Mouse (Mus musculus) kidney, embryonic 16.5 days (tissue): Measurements from ENCODE around the gene Gba. TPM values are rescaled to one million over a fixed set of nuclear protein-coding genes. Genes with fewer than 3 reads are reported as not detected.
A peak's percentile ranks its signal among the peaks of the same experiment; 100 is the strongest.
"Not testable (repeated sequence)": the region's sequence is repeated elsewhere in the genome, so short reads cannot be mapped to it uniquely, and the experiment has no call there.

Experiments
- ATAC-seq: fragments of 200-750 bp; cut with Nextera tagmentation; 2 replicates; pipeline ENCODE4 v1.8.0; 2017; ENCODE audit warnings: moderate TSS enrichment; ENCODE audit not compliant: low FRiP score, low TSS enrichment
- H3K27ac ChIP-seq: fragments of 300-500 bp; sonication (generic); 2 replicates; pipeline ENCODE4 v1.5.1; 2014; ENCODE audit warnings: low read length
- H3K27me3 ChIP-seq: fragments of 300-500 bp; sonication (generic); 2 replicates; pipeline ENCODE4 v1.6.1; 2014; ENCODE audit warnings: low read length, control low read depth, mixed read lengths; ENCODE audit not compliant: insufficient read depth
- H3K36me3 ChIP-seq: fragments of 300-500 bp; sonication (generic); 2 replicates; pipeline ENCODE4 v1.6.1; 2014; ENCODE audit warnings: low read length, control low read depth, mixed read lengths; ENCODE audit not compliant: insufficient read depth
- H3K4me1 ChIP-seq: fragments of 300-500 bp; sonication (generic); 2 replicates; pipeline ENCODE4 v1.6.1; 2014; ENCODE audit warnings: low read length, control low read depth, mixed read lengths; ENCODE audit not compliant: insufficient read depth
- H3K4me2 ChIP-seq: fragments of 300-500 bp; sonication (generic); replicated peaks from 2 replicates; pipeline ENCODE4 v1.6.1; 2014; ENCODE audit warnings: low read depth, low read length
- H3K4me3 ChIP-seq: fragments of 300-500 bp; sonication (generic); 2 replicates; pipeline ENCODE4 v1.5.1; 2014; ENCODE audit warnings: mild to moderate bottlenecking, low read length
- H3K9ac ChIP-seq: fragments of 300-500 bp; sonication (generic); replicated peaks from 2 replicates; pipeline ENCODE4 v1.6.1; 2014; ENCODE audit warnings: low read length
- H3K9me3 ChIP-seq: fragments of 300-500 bp; sonication (generic); 2 replicates; pipeline ENCODE4 v1.6.1; 2016; ENCODE audit warnings: low read length, control low read depth
- WGBS: fragments of 180-500 bp; shearing (Covaris S2); extraction: QIAGEN DNeasy Blood & Tissue Kit; methylation state at CpG from one replicate; pipeline ENCODE4 v1.1.7; 2014; 5-methylcytosine and 5-hydroxymethylcytosine counted together
- polyA plus RNA-seq: library from polyadenylated mRNA; unstranded; fragments of >200 nt; fragmentation: Nextera tagmentation; extraction: Ambion mirVana; gene quantifications from 2 replicates; pipeline ENCODE4 v1.2.1, GENCODE M21; 2015

The Gba gene
- polyA plus RNA-seq, 1 experiment from 2014 or later = 54.9 TPM

DNA sequence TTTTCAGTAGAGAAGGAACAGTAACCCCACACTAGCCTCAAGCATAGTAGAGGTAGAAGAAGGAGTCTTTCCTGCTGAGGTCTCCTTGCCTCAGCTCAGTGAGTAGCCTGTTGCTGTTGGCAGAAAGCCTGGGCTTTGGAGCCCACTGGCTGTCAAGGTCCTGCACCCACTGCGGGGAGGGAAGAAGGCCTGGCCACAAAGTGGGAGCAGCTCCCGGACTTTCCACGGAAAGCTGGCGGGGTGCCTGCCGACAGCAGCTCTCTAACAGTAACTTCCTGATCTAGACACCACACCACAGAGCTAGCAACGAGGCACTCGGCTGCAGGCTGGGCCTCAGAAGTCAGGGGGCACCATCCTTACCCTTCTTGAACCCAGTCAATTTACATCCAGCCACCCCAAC, 8.0 kb downstream of the Gba start:
- no peak overlapping the region for H3K4me2 ChIP-seq
- H3K27ac ChIP-seq = no peak overlapping the region
- no peaks in the 10 kb centered on the region for H3K27me3 ChIP-seq
- no peaks in the 10 kb centered on the region for H3K9me3 ChIP-seq
- peaks cover 40% of the 10 kb centered on the region for H3K36me3 ChIP-seq
- no peak for ATAC-seq
- H3K4me1 ChIP-seq = peaks cover 32% of the 10 kb centered on the region
- H3K4me3 ChIP-seq = no peak overlapping the region
- WGBS = 55% methylated on average over 7 of the region's 7 CpGs
- H3K9ac ChIP-seq = no peak overlapping the region

- peak overlapping the region; percentile 90 for H3K4me3 ChIP-seq
- H3K9ac ChIP-seq = peak overlapping the region; percentile 83
- H3K9me3 ChIP-seq = no peaks in the 10 kb centered on the region
- WGBS = under 1% methylated on average over 69 of the region's 69 CpGs
- peak overlapping the region; percentile 95 for H3K27ac ChIP-seq
- peak overlapping the region; percentile 84 for H3K4me2 ChIP-seq
- H3K4me1 ChIP-seq = peaks cover 33% of the 10 kb centered on the region
- H3K27me3 ChIP-seq = no peaks in the 10 kb centered on the region
- peak; percentile 92 for ATAC-seq
- H3K36me3 ChIP-seq = peaks cover 12% of the 10 kb centered on the region
Measured at GRCm38 (mm10) chr3:89213803-89214530, 11.2 kb downstream of the Gba start.

GRCm38 (mm10) chr3:89214681-89215411, 12.1 kb downstream of the Gba start, which contains the start of gene Thbs3:
Gene Thbs3, plus strand, starts transcription at chr3:89215180.
- H3K9ac ChIP-seq = peak within 1 kb of the TSS; percentile 83
- 1% methylated on average over 19 of the region's 19 CpGs for WGBS
- H3K27ac ChIP-seq = peak within 1 kb of the TSS; percentile 95
- ATAC-seq = no peak
- H3K9me3 ChIP-seq = no peaks in the 10 kb centered on the region
- H3K36me3 ChIP-seq = peaks cover 4% of the 10 kb centered on the region; the same call in 1 of the 2 replicates
- H3K4me3 ChIP-seq = peak within 1 kb of the TSS; percentile 90
- peaks cover 33% of the 10 kb centered on the region for H3K4me1 ChIP-seq
- peak within 1 kb of the TSS; percentile 84 for H3K4me2 ChIP-seq
- no peaks in the 10 kb centered on the region for H3K27me3 ChIP-seq

GRCm38 (mm10) chr3:89215853-89216252, 13.1 kb downstream of the Gba start:
- H3K27me3 ChIP-seq = no peaks in the 10 kb centered on the region
- H3K4me1 ChIP-seq = peaks cover 28% of the 10 kb centered on the region
- peak overlapping the region; percentile 83 for H3K9ac ChIP-seq
- peak; percentile 21; the same call in 1 of the 2 replicates for ATAC-seq
- H3K4me3 ChIP-seq = peak overlapping the region; percentile 90
- no peaks in the 10 kb centered on the region for H3K9me3 ChIP-seq
- H3K36me3 ChIP-seq = no peaks in the 10 kb centered on the region
- WGBS = 0% methylated on average over 6 of the region's 6 CpGs
- H3K27ac ChIP-seq = no peak overlapping the region
- H3K4me2 ChIP-seq = peak overlapping the region; percentile 84

- H3K27ac ChIP-seq, H3K4me2 ChIP-seq, H3K9me3 ChIP-seq, H3K9ac ChIP-seq, ATAC-seq, H3K27me3 ChIP-seq, H3K36me3 ChIP-seq, H3K4me3 ChIP-seq: not testable (repeated sequence)
- WGBS = 80% methylated on average over 7 of the region's 7 CpGs
- H3K4me1 ChIP-seq = peaks cover 26% of the 10 kb centered on the region
Measured at GRCm38 (mm10) chr3:89216407-89216806, 13.7 kb downstream of the Gba start.

DNA sequence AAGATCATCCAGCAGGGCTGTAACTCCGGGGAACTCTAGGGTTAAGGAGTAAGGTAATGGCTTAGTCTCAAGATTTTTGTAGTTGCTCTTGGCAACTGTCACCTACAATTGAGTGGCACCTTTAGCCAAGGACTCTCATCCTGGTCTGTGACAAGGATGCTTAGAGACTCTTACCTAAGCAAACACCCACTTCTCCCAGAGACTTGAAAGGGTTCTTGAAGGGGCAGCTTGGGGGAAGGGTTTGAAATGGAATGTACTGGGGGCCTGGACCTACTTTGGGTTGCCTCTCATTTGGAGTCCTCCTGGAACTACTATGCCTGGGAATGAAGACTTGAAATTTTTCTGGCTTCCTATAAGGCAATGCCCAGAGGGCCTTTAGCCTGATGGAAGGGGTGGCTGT, 15.5 kb downstream of the Gba start:
- 76% methylated on average over 1 of the region's 1 CpGs for WGBS
- Histone ChIP-seq H3K4me1 (peaks cover 17% of the 10 kb centered on the region), H3K27ac (no peak overlapping the region), H3K27me3 (no peaks in the 10 kb centered on the region), H3K9me3 (no peaks in the 10 kb centered on the region), H3K4me3 (no peak overlapping the region), H3K36me3 (no peaks in the 10 kb centered on the region), H3K9ac (no peak overlapping the region), H3K4me2 (no peak overlapping the region)
- no peak for ATAC-seq

- Histone ChIP-seq H3K27ac (no peak overlapping the region), H3K9ac (peak overlapping the region; percentile 44; the same call in 1 of the 2 replicates), H3K27me3 (no peaks in the 10 kb centered on the region), H3K9me3 (no peaks in the 10 kb centered on the region), H3K4me1 (peaks cover 13% of the 10 kb centered on the region), H3K4me2 (no peak overlapping the region), H3K36me3 (no peaks in the 10 kb centered on the region), H3K4me3 (no peak overlapping the region)
- no peak for ATAC-seq
- 29% methylated on average over 8 of the region's 8 CpGs for WGBS
Measured at GRCm38 (mm10) chr3:89219546-89219945, 16.8 kb downstream of the Gba start.

GRCm38 (mm10) chr3:89221167-89221566, 18.4 kb downstream of the Gba start:
- H3K4me2 ChIP-seq = no peak overlapping the region
- 0 out of 2 replicates have a peak, but pooled peaks cover 3% of the 10 kb centered on the region for H3K27me3 ChIP-seq
- no peak overlapping the region for H3K9ac ChIP-seq
- WGBS = 75% methylated on average over 5 of the region's 5 CpGs
- H3K4me1 ChIP-seq = peaks cover 6% of the 10 kb centered on the region
- H3K27ac ChIP-seq = no peak overlapping the region
- H3K4me3 ChIP-seq = no peak overlapping the region
- H3K36me3 ChIP-seq = no peaks in the 10 kb centered on the region
- ATAC-seq = no peak
- H3K9me3 ChIP-seq = no peaks in the 10 kb centered on the region

DNA sequence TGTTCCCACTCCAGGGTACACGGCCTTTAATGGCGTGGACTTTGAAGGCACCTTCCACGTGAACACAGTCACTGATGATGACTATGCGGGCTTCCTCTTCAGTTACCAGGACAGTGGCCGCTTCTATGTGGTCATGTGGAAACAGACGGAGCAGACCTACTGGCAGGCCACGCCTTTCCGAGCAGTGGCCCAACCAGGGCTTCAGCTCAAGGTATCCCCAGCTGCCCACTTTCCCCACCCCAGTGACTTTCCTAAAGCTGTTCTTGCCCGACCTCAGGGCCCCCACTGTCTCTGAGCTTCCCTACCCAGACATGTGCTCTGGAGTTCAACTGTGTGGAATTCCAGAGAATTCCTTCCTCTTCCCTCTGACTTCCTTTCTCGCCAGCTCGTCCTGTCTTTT, 22.1 kb downstream of the Gba start:
- Histone ChIP-seq H3K27me3 (peaks cover 3% of the 10 kb centered on the region; the same call in 1 of the 2 replicates), H3K4me1 (peaks cover 35% of the 10 kb centered on the region), H3K4me3 (no peak overlapping the region), H3K9me3 (no peaks in the 10 kb centered on the region), H3K9ac (no peak overlapping the region), H3K36me3 (no peaks in the 10 kb centered on the region), H3K27ac (no peak overlapping the region), H3K4me2 (no peak overlapping the region)
- WGBS = 80% methylated on average over 11 of the region's 11 CpGs
- ATAC-seq = no peak
